Mouse (Mus musculus): ENCODE data around the gene Tmem210. TPM values are rescaled to one million over a fixed set of nuclear protein-coding genes. Genes with fewer than 3 reads are reported as not detected.

Tmem210 gene
- total RNA-seq, 2 experiments from 2014 or later: not detected

DNA sequence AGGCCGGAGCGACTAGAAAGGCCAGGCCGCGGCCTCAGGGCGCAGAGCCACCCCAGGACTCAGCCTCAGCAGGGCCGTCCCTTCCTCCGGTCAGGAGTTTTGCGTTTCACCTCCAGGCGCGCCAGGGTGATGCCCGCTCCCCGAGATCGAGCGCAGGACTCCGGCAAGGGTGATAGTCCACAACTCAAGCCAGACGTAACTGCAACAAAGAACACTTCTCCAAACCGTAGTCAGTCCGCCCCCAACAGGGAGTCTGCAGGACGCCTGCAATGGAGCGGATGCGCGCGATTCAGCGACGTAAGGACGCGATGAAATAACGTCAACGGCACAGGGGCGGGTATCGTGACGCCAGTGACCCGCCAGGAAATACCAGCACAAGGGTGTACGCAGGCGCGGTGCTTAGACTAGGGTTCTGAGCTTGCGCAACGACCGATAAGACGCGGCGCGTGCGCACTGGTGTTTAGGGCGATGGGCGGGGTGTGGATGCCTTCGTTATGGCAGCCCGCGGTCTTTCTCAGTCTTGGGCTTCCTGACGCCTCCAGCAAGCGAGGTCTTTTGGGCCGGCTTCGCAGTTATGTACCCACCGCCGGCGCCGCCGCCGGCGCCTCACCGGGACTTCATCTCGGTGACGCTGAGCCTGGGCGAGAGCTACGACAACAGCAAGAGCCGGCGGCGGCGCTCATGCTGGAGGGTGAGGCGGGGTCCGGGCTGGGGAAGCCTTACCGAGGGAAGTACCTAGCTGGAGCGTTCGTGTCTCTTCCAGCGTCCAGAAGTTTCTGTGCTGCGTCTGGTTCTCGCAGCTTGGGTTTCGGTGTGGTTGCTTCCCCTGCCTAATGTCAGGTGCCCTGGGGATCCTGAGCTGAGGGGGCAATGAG, 44.6 kb downstream of the Tmem210 start, which contains the start of gene Man1b1:
Man1b1 (plus strand) TSS at position 53 of the 875 bp plus-strand sequence.
- peak; percentile 98 to 99 for DNase-seq (ENCODE audit: extremely low spot score in 1 of 2, low spot score in 1 of 2)

DNA sequence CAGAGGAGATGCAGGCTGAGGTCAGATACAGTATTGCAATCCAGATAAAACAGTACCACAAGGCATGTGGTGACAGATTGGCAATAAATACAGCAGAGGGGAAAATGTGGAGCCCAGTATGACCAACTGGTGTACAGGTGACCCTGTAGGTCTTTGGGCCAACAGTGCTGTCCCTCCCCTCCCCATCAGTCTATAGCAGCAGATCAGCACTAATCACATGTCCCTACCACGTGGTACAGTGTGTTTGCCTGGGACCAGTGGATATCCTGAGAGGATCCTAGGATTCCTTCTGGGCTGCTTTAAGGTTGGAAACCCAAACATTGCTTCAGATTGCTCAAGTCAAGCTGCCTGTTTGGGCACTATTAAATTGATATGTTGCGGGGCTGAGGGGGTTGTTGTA, 45.6 kb downstream of the Tmem210 start:
- no peak for DNase-seq (ENCODE audit: extremely low spot score in 1 of 2, low spot score in 1 of 2)

GRCm38 (mm10) chr2:25338303-25338702, 50.4 kb downstream of the Tmem210 start:
- no peak for DNase-seq (ENCODE audit: extremely low spot score in 1 of 2, low spot score in 1 of 2)

Other genes with a start within 250 kb of the Tmem210 start
- 100 to 1,000 TPM; 985 to 995 TPM for gene Nsmf, start 233.8 kb upstream of the Tmem210 start, total RNA-seq (2021)
- not detected for gene Entpd8, start 207.8 kb upstream of the Tmem210 start, total RNA-seq (2021)
- not detected for gene Noxa1, start 193.0 kb upstream of the Tmem210 start, total RNA-seq (2021)
- gene Nrarp, start 107.4 kb upstream of the Tmem210 start, total RNA-seq (2021): 10 to 100 TPM; 27.5 to 35.7 TPM
- 1 to 10 TPM; 1.5 TPM for gene Tor4a, start 91.3 kb upstream of the Tmem210 start, total RNA-seq (2021)
- gene Nelfb, start 76.7 kb upstream of the Tmem210 start, total RNA-seq (2021): 10 to 100 TPM; 55.8 to 58.9 TPM
- gene Stpg3, start 73.5 kb upstream of the Tmem210 start, total RNA-seq (2021): under 1 TPM in 1 of 2 experiments, not detected in 1; 0.32 TPM
- gene Fam166a, start 69.4 kb upstream of the Tmem210 start, total RNA-seq (2021): under 1 TPM in 1 of 2 experiments, not detected in 1; 0.59 TPM
- 100 to 1,000 TPM; 330 to 361 TPM for gene Tubb4b, start 63.4 kb upstream of the Tmem210 start, total RNA-seq (2021)
- gene Slc34a3, start 53.8 kb upstream of the Tmem210 start, total RNA-seq (2021): not detected
- not detected for gene Rnf224, start 51.4 kb upstream of the Tmem210 start, total RNA-seq (2021)
- gene Rnf208, start 45.9 kb upstream of the Tmem210 start, total RNA-seq (2021): 100 to 1,000 TPM; 230 to 231 TPM
- under 1 TPM in 1 of 2 experiments, not detected in 1; 0.79 TPM for gene Cysrt1, start 45.7 kb upstream of the Tmem210 start, total RNA-seq (2021)
- gene AL732309.1, start 41.3 kb upstream of the Tmem210 start, total RNA-seq (2021): 1 to 10 TPM; 3.3 to 5.2 TPM
- 10 to 100 TPM; 38.1 to 40.5 TPM for gene Tmem203, start 32.7 kb upstream of the Tmem210 start, total RNA-seq (2021)
- gene Tprn, start 25.5 kb upstream of the Tmem210 start, total RNA-seq (2021): 10 to 100 TPM; 27.0 to 29.4 TPM
- gene Ssna1, start 15.7 kb upstream of the Tmem210 start, total RNA-seq (2021): 10 to 100 TPM; 69.2 to 71.6 TPM
- gene Anapc2, start 15.7 kb upstream of the Tmem210 start, total RNA-seq (2021): 10 to 100 TPM; 85.1 to 86.5 TPM
- not detected for gene Lrrc26, start 1.8 kb downstream of the Tmem210 start, total RNA-seq (2021)
- gene Grin1, start 31.0 kb downstream of the Tmem210 start, total RNA-seq (2021): 100 to 1,000 TPM; 405 to 487 TPM
- gene Man1b1, start 44.2 kb downstream of the Tmem210 start, total RNA-seq (2021): 10 to 100 TPM; 53.7 to 56.1 TPM
- gene Dpp7, start 68.2 kb downstream of the Tmem210 start, total RNA-seq (2021): 10 to 100 TPM; 30.7 to 31.7 TPM
- 10 to 100 TPM; 14.2 to 14.3 TPM for gene Uap1l1, start 77.5 kb downstream of the Tmem210 start, total RNA-seq (2021)
- gene Sapcd2, start 84.2 kb downstream of the Tmem210 start, total RNA-seq (2021): 1 to 10 TPM; 5.8 to 6.0 TPM
- 10 to 100 TPM; 15.3 to 18.0 TPM for gene Entpd2, start 107.7 kb downstream of the Tmem210 start, total RNA-seq (2021)
- 100 to 1,000 TPM; 427 to 450 TPM for gene Npdc1, start 111.2 kb downstream of the Tmem210 start, total RNA-seq (2021)
- gene Fut7, start 135.1 kb downstream of the Tmem210 start, total RNA-seq (2021): under 1 TPM; 0.12 to 0.49 TPM
- gene Abca2, start 140.6 kb downstream of the Tmem210 start, total RNA-seq (2021): 100 to 1,000 TPM; 160 to 172 TPM
- gene Clic3, start 168.7 kb downstream of the Tmem210 start, total RNA-seq (2021): under 1 TPM; 0.47 to 0.73 TPM
- 10 to 100 TPM; 56.6 to 58.9 TPM for gene Paxx, start 172.9 kb downstream of the Tmem210 start, total RNA-seq (2021)
- gene Ptgds, start 181.9 kb downstream of the Tmem210 start, total RNA-seq (2021): 100 to 1,000 TPM; 329 to 404 TPM
- not detected for gene Lcn12, start 205.8 kb downstream of the Tmem210 start, total RNA-seq (2021)
- gene Fbxw5, start 212.6 kb downstream of the Tmem210 start, total RNA-seq (2021): 100 to 1,000 TPM; 114 to 131 TPM
- 1 to 10 TPM in 1 of 2 experiments, under 1 TPM in 1; 0.87 to 1.1 TPM for gene C8g, start 213.6 kb downstream of the Tmem210 start, total RNA-seq (2021)